Comparison of ENCODE assay signal across 20 mouse cellular contexts in genomic region chr2:17287598-17287997, GRCm38 (mm10).
DNase-seq lines count a peak whose midpoint lies in the region; ATAC-seq and TF ChIP-seq lines count a peak whose summit lies in the region.
"Had no signal": no experiment of that assay in that cellular context is flagged by ENCODE, and none has a peak within 500 bp of the region (broad histone marks: within the 10 kb centered on the region; RNA-seq: fewer than 3 reads in every experiment).

No protein-coding gene starts in this region.

- 0 out of 2 replicates have a peak, but pooled peaks cover 4% of the 10 kb centered on the region for H3K4me1 ChIP-seq in lung, embryonic 14.5 days (ENCODE audit: insufficient read depth)
- no peaks in the 10 kb centered on the region for H3K4me1 ChIP-seq in lung, adult 2 months (ENCODE audit: control insufficient read depth, insufficient read depth, low read length)
- H3K4me1 ChIP-seq in lung, embryonic 16.5 days (replicated peaks; ENCODE audit: control insufficient read depth, insufficient read depth, low read length) = peaks cover 4% of the 10 kb centered on the region
- H3K4me1 ChIP-seq in midbrain, embryonic 14.5 days (ENCODE audit: control insufficient read depth, insufficient read depth, low read length) = no peaks in the 10 kb centered on the region
- no peaks in the 10 kb centered on the region for H3K4me1 ChIP-seq in thymus, adult 2 months (replicated peaks; ENCODE audit: control insufficient read depth, insufficient read depth, low read length)
- H3K4me1 ChIP-seq: liver, embryonic 13.5 days; neural tube, embryonic 13.5 days had no signal

- no peak overlapping the region for H3K9ac ChIP-seq in lung, embryonic 14.5 days
- H3K9ac ChIP-seq in lung, embryonic 16.5 days (ENCODE audit: low read length) = no peak overlapping the region
- no peak overlapping the region for H3K9ac ChIP-seq in midbrain, embryonic 14.5 days (replicated peaks; ENCODE audit: low read length)
- H3K9ac ChIP-seq: liver, embryonic 13.5 days; neural tube, embryonic 13.5 days had no signal

- no peaks in the 10 kb centered on the region for H3K36me3 ChIP-seq in lung, embryonic 14.5 days (ENCODE audit: insufficient read depth)
- H3K36me3 ChIP-seq in lung, embryonic 16.5 days (ENCODE audit: control insufficient read depth, insufficient read depth, low read length) = no peaks in the 10 kb centered on the region
- H3K36me3 ChIP-seq in midbrain, embryonic 14.5 days (ENCODE audit: control insufficient read depth, insufficient read depth, low read length) = no peaks in the 10 kb centered on the region
- no peaks in the 10 kb centered on the region for H3K36me3 ChIP-seq in thymus, adult 2 months (ENCODE audit: control insufficient read depth, insufficient read depth, low read length)
- H3K36me3 ChIP-seq: liver, embryonic 13.5 days; neural tube, embryonic 13.5 days had no signal

- 32% methylated on average over 1 of the region's 1 CpGs for WGBS in lung, embryonic 14.5 days
- 60% methylated on average over 1 of the region's 1 CpGs for WGBS in lung, adult 2 months
- WGBS in lung, embryonic 16.5 days = 50% methylated on average over 1 of the region's 1 CpGs
- 91% methylated on average over 1 of the region's 1 CpGs for WGBS in midbrain, embryonic 14.5 days
- WGBS in thymus, adult 2 months = 96% methylated on average over 1 of the region's 1 CpGs

- peak; percentile 16 for DNase-seq in gastrocnemius, postnatal 25 days
- no peak for DNase-seq in gastrocnemius, postnatal 14 days
- peak; percentile 87 for DNase-seq in lung, embryonic 14.5 days
- DNase-seq in lung, adult 2 months = no peak
- peak; percentile 46 for DNase-seq in skeletal muscle tissue, adult 2 months (ENCODE audit: low read depth, low spot score)
- DNase-seq in midbrain, embryonic 14.5 days = no peak
- DNase-seq in thymus, adult 2 months = no peak
- DNase-seq: adrenal gland, postnatal 25 days; cerebellum, adult 18-20 months; cerebellum, postnatal 36 days; liver, embryonic 13.5 days; right cerebral cortex, adult 18-20 months; spleen, adult 18-20 months; thymus, postnatal 4 days had no signal

- no peak for TF ChIP-seq POLR2A in lung, adult 2 months (IDR thresholded peaks at IDR 0.05; ENCODE audit: borderline replicate concordance, extremely low read depth, low read depth, low read length)
- TF ChIP-seq POLR2A in thymus, adult 2 months (IDR thresholded peaks at IDR 0.05; ENCODE audit: control insufficient read depth, extremely low read depth, insufficient read depth, low read length, poor library complexity) = no peak

- no peak for TF ChIP-seq CTCF in lung, embryonic 14.5 days (IDR thresholded peaks at IDR 0.05; ENCODE audit: low read depth)
- TF ChIP-seq CTCF in lung, adult 2 months (IDR thresholded peaks at IDR 0.05; ENCODE audit: insufficient read depth, low read length) = no peak
- TF ChIP-seq CTCF in thymus, adult 2 months (IDR thresholded peaks at IDR 0.05; ENCODE audit: borderline replicate concordance, control insufficient read depth, extremely low read depth, insufficient read depth, low read length, poor library complexity) = no peak

- H3K4me2 ChIP-seq in lung, embryonic 14.5 days = no peak overlapping the region
- no peak overlapping the region for H3K4me2 ChIP-seq in lung, embryonic 16.5 days (ENCODE audit: low read depth, low read length)
- H3K4me2 ChIP-seq in midbrain, embryonic 14.5 days (ENCODE audit: low read length) = no peak overlapping the region
- H3K4me2 ChIP-seq: liver, embryonic 13.5 days; midbrain, embryonic 11.5 days; neural tube, embryonic 13.5 days had no signal

- no peak overlapping the region for H3K4me3 ChIP-seq in lung, embryonic 14.5 days (ENCODE audit: low read depth, low read length)
- H3K4me3 ChIP-seq in lung, adult 2 months (replicated peaks; ENCODE audit: extremely low read depth, low read depth, low read length) = no peak overlapping the region
- no peak overlapping the region for H3K4me3 ChIP-seq in lung, embryonic 16.5 days (ENCODE audit: low read length)
- no peak overlapping the region for H3K4me3 ChIP-seq in midbrain, embryonic 14.5 days (replicated peaks; ENCODE audit: low read depth, low read length)
- no peak overlapping the region for H3K4me3 ChIP-seq in thymus, adult 2 months (ENCODE audit: control insufficient read depth, insufficient read depth, low read length)
- H3K4me3 ChIP-seq: liver, embryonic 13.5 days; neural tube, embryonic 13.5 days had no signal

- intact Hi-C loops in gastrocnemius, postnatal 14 days (cut with DNase I; ENCODE audit: low total_unique reads) = no loop called here

- H3K27me3 ChIP-seq in lung, embryonic 14.5 days (ENCODE audit: insufficient read depth, low read length) = no peaks in the 10 kb centered on the region
- H3K27me3 ChIP-seq in lung, embryonic 16.5 days (ENCODE audit: control insufficient read depth, insufficient read depth, low read depth, low read length) = no peaks in the 10 kb centered on the region
- H3K27me3 ChIP-seq in midbrain, embryonic 14.5 days (ENCODE audit: control insufficient read depth, insufficient read depth, low read length) = no peaks in the 10 kb centered on the region
- H3K27me3 ChIP-seq in thymus, adult 2 months (ENCODE audit: control insufficient read depth, insufficient read depth, low read length) = no peaks in the 10 kb centered on the region; the same call in 1 of the 2 replicates
- H3K27me3 ChIP-seq: liver, embryonic 13.5 days; neural tube, embryonic 13.5 days had no signal

- no peaks in the 10 kb centered on the region for H3K9me3 ChIP-seq in lung, embryonic 14.5 days (ENCODE audit: low read depth, low read length)
- no peaks in the 10 kb centered on the region for H3K9me3 ChIP-seq in lung, embryonic 16.5 days (ENCODE audit: control insufficient read depth, low read length)
- H3K9me3 ChIP-seq in midbrain, embryonic 14.5 days (ENCODE audit: control insufficient read depth, low read length) = no peaks in the 10 kb centered on the region
- H3K9me3 ChIP-seq: liver, embryonic 13.5 days; neural tube, embryonic 13.5 days had no signal

- ATAC-seq in lung, embryonic 14.5 days (ENCODE audit: insufficient read depth) = peak; percentile 98
- peak; percentile 99 for ATAC-seq in lung, embryonic 16.5 days (ENCODE audit: low read depth)
- ATAC-seq in midbrain, embryonic 14.5 days (ENCODE audit: low FRiP score, low TSS enrichment) = no peak
- ATAC-seq: hindbrain, postnatal 0 days; intestine, postnatal 0 days had no signal

- H3K27ac ChIP-seq in lung, embryonic 14.5 days (ENCODE audit: low read depth) = no peak overlapping the region
- no peak overlapping the region for H3K27ac ChIP-seq in lung, embryonic 16.5 days (ENCODE audit: low read length)
- no peak overlapping the region for H3K27ac ChIP-seq in midbrain, embryonic 14.5 days (replicated peaks; ENCODE audit: low read depth, low read length)
- no peak overlapping the region for H3K27ac ChIP-seq in thymus, adult 2 months (ENCODE audit: control insufficient read depth, insufficient read depth, low read length)
- H3K27ac ChIP-seq: hindbrain, postnatal 0 days; kidney, postnatal 0 days; liver, embryonic 13.5 days; neural tube, embryonic 13.5 days had no signal

Comparison
In these comparisons a context has a peak if more than half of its experiments do, and no peak if none do; other contexts are left out.
1. DNase-seq: peak in gastrocnemius, postnatal 25 days (single experiment), lung, embryonic 14.5 days (single experiment) and skeletal muscle tissue, adult 2 months (single experiment); none in gastrocnemius, postnatal 14 days (single experiment), lung, adult 2 months (single experiment), midbrain, embryonic 14.5 days (single experiment) and thymus, adult 2 months (single experiment).